Mouse (Mus musculus): Measurements from ENCODE around the gene Gm7137. TPM values are rescaled to one million over a fixed set of nuclear protein-coding genes. Genes with fewer than 3 reads are reported as not detected.
"Not testable (repeated sequence)": the region's sequence is repeated elsewhere in the genome, so short reads cannot be mapped to it uniquely, and the experiment has no call there.

The Gm7137 gene
- polyA plus RNA-seq, 1 experiment = not detected

DNA sequence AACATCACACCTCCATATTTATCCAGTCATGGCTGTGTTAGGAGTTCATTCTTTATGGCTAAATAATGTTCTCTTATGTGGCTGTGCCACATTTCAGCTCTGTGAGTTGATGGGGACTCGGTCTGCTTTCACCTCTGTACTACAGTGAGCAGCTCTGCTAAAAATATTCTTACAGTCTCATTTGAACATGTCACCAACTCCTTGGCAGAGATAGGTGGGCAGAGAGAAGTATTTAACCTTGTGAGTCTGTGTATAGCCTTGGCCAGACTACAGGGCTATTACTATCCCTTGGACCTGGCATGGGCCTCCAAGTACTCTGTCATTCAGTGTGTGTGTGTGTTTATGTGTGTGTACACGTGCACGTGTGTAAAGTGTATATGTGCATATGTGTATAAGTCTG, 15.9 kb downstream of the Gm7137 start:
- not testable (repeated sequence) for H3K4me1 ChIP-seq (ENCODE audit: control insufficient read depth, insufficient read depth, insufficient read length, low read length); H3K27me3 ChIP-seq (ENCODE audit: control insufficient read depth, insufficient read depth, low read length); H3K27ac ChIP-seq (ENCODE audit: insufficient read depth, low read depth, low read length); H3K36me3 ChIP-seq (ENCODE audit: control insufficient read depth, insufficient read depth, low read length); H3K4me3 ChIP-seq (ENCODE audit: low read depth, low read length)
- WGBS = 80% methylated on average over 3 of the region's 3 CpGs

GRCm38 (mm10) chr10:77771225-77771624, 16.8 kb downstream of the Gm7137 start, which contains the start of gene Gm3238:
TSS of gene Gm3238 (minus strand) at chr10:77771325.
- H3K4me3 ChIP-seq (ENCODE audit: low read depth, low read length); H3K27me3 ChIP-seq (ENCODE audit: control insufficient read depth, insufficient read depth, low read length); H3K4me1 ChIP-seq (ENCODE audit: control insufficient read depth, insufficient read depth, insufficient read length, low read length); H3K27ac ChIP-seq (ENCODE audit: insufficient read depth, low read depth, low read length); H3K36me3 ChIP-seq (ENCODE audit: control insufficient read depth, insufficient read depth, low read length): not testable (repeated sequence)
- WGBS = no CpG with 5 or more reads among the region's 1 CpGs

- 71% methylated on average over 1 of the region's 1 CpGs for WGBS
- no peak overlapping the region for H3K27ac ChIP-seq (ENCODE audit: insufficient read depth, low read depth, low read length)
Observed at GRCm38 (mm10) chr10:77769727-77770126, 18.3 kb downstream of the Gm7137 start.

GRCm38 (mm10) chr10:77759582-77759981, 28.4 kb downstream of the Gm7137 start, which contains the start of gene Gm3233:
TSS of gene Gm3233 (minus strand) at chr10:77759682.
- H3K36me3 ChIP-seq (ENCODE audit: control insufficient read depth, insufficient read depth, low read length); H3K27ac ChIP-seq (ENCODE audit: insufficient read depth, low read depth, low read length); H3K4me3 ChIP-seq (ENCODE audit: low read depth, low read length); H3K27me3 ChIP-seq (ENCODE audit: control insufficient read depth, insufficient read depth, low read length); H3K4me1 ChIP-seq (ENCODE audit: control insufficient read depth, insufficient read depth, insufficient read length, low read length): not testable (repeated sequence)
- no CpG with 5 or more reads among the region's 1 CpGs for WGBS

More at GRCm38 (mm10) chr10:77769727-77770126, 18.3 kb downstream of the Gm7137 start:
- H3K36me3 ChIP-seq (ENCODE audit: control insufficient read depth, insufficient read depth, low read length) = no peaks in the 10 kb centered on the region
- H3K27me3 ChIP-seq (ENCODE audit: control insufficient read depth, insufficient read depth, low read length) = no peaks in the 10 kb centered on the region
- no peaks in the 10 kb centered on the region for H3K4me1 ChIP-seq (ENCODE audit: control insufficient read depth, insufficient read depth, insufficient read length, low read length)
- H3K4me3 ChIP-seq (ENCODE audit: low read depth, low read length) = no peak overlapping the region
- no peak for TF ChIP-seq CTCF (IDR thresholded peaks at IDR 0.05; ENCODE audit: extremely low read depth, insufficient read length, insufficient replicate concordance, low read depth, low read length)
- TF ChIP-seq POLR2A (IDR thresholded peaks at IDR 0.05; ENCODE audit: low read depth, low read length) = no peak

DNA sequence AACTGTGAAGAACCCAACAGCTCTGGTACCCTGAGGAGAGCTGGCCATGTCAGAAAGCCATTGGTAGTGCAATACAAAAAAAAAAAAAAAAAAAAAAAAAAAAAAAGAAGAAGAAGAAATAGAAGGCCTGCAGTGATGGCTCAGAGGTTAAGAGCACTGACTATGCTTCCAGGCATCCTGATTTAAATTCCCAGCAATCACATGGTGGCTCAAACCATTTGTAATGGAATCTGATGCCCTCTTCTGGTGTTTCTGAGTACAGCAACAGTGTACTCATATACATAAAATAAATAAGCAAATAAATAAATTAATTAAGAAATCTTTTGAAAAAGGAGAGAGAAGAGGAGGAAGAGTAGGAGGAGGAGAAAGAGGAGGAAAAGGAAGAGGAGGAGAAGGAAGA, 34.6 kb downstream of the Gm7137 start:
- no peaks in the 10 kb centered on the region for H3K36me3 ChIP-seq (ENCODE audit: control insufficient read depth, insufficient read depth, low read length)
- H3K4me3 ChIP-seq (ENCODE audit: low read depth, low read length) = no peak overlapping the region
- H3K4me1 ChIP-seq (ENCODE audit: control insufficient read depth, insufficient read depth, insufficient read length, low read length) = no peaks in the 10 kb centered on the region
- H3K27me3 ChIP-seq (ENCODE audit: control insufficient read depth, insufficient read depth, low read length) = no peaks in the 10 kb centered on the region
- no peak overlapping the region for H3K27ac ChIP-seq (ENCODE audit: insufficient read depth, low read depth, low read length)
- TF ChIP-seq CTCF (IDR thresholded peaks at IDR 0.05; ENCODE audit: extremely low read depth, insufficient read length, insufficient replicate concordance, low read depth, low read length) = no peak
- TF ChIP-seq POLR2A (IDR thresholded peaks at IDR 0.05; ENCODE audit: low read depth, low read length) = no peak

DNA sequence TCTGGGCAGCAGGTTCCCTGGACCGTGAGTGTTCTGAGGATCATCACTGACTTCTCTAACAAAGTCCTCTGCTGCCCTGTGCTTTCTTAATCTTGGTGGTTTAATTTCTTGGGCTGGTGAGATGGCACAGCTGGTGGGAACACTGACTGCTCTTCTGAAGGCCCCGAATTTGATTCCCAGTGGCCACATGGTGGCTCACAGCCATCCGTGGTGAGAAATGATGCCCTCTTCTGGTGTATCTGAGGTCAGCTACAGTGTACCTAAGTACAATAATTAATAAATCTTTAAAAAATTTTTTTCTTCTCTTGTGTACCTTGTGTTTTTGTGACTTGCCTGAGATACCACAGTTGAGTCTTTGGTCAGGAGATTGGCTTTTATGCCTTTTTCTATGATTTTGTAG, 35.7 kb downstream of the Gm7137 start:
- not testable (repeated sequence) for H3K27me3 ChIP-seq (ENCODE audit: control insufficient read depth, insufficient read depth, low read length); H3K4me1 ChIP-seq (ENCODE audit: control insufficient read depth, insufficient read depth, insufficient read length, low read length); H3K27ac ChIP-seq (ENCODE audit: insufficient read depth, low read depth, low read length); H3K36me3 ChIP-seq (ENCODE audit: control insufficient read depth, insufficient read depth, low read length); H3K4me3 ChIP-seq (ENCODE audit: low read depth, low read length)
- 56% methylated on average over 3 of the region's 3 CpGs for WGBS

DNA sequence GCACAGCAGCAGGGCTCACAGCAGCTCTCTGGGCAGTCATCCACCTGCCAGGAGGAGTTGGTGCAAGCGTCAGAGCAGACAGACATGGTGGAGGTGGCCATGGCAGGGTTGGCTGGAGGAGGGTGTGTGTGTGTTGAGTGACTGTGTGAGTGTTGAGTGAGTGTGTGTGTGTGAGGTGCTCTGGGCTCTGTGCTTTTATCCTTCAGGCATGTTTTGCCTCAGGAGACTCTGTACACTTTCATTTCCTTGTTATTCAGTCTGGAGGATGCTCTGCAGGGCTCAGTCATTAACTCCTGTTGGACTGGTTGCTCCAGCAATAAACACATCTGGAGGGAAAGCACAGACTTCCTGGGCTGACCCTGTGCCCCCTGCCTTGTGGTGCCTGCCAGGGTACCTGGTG, 36.7 kb downstream of the Gm7137 start, which contains the start of gene Gm9736:
TSS of gene Gm9736 (minus strand) at position 101 of the 400 bp plus-strand sequence.
- not testable (repeated sequence) for H3K27ac ChIP-seq (ENCODE audit: insufficient read depth, low read depth, low read length); H3K36me3 ChIP-seq (ENCODE audit: control insufficient read depth, insufficient read depth, low read length); H3K4me3 ChIP-seq (ENCODE audit: low read depth, low read length); H3K4me1 ChIP-seq (ENCODE audit: control insufficient read depth, insufficient read depth, insufficient read length, low read length); H3K27me3 ChIP-seq (ENCODE audit: control insufficient read depth, insufficient read depth, low read length)
- WGBS = 60% methylated on average over 1 of the region's 1 CpGs

- not testable (repeated sequence) for H3K4me3 ChIP-seq (ENCODE audit: low read depth, low read length); H3K27me3 ChIP-seq (ENCODE audit: control insufficient read depth, insufficient read depth, low read length); H3K4me1 ChIP-seq (ENCODE audit: control insufficient read depth, insufficient read depth, insufficient read length, low read length); H3K36me3 ChIP-seq (ENCODE audit: control insufficient read depth, insufficient read depth, low read length); H3K27ac ChIP-seq (ENCODE audit: insufficient read depth, low read depth, low read length)
- WGBS = 84% methylated on average over 1 of the region's 1 CpGs
Observed at GRCm38 (mm10) chr10:77750686-77751085, 37.3 kb downstream of the Gm7137 start.

GRCm38 (mm10) chr10:77741924-77742688, 45.9 kb downstream of the Gm7137 start, which contains the start of gene Gm18596:
TSS of gene Gm18596 (minus strand) at chr10:77742638.
- 51% methylated on average over 4 of the region's 5 CpGs for WGBS
- not testable (repeated sequence) for H3K4me3 ChIP-seq (ENCODE audit: low read depth, low read length); H3K27ac ChIP-seq (ENCODE audit: insufficient read depth, low read depth, low read length); H3K27me3 ChIP-seq (ENCODE audit: control insufficient read depth, insufficient read depth, low read length); H3K36me3 ChIP-seq (ENCODE audit: control insufficient read depth, insufficient read depth, low read length); H3K4me1 ChIP-seq (ENCODE audit: control insufficient read depth, insufficient read depth, insufficient read length, low read length)

Data from small intestine, adult 2 months (tissue).